Mouse (Mus musculus): Measurements from ENCODE around the gene Smim27.
A peak's percentile ranks its signal among the peaks of the same experiment; 100 is the strongest.

Smim27 gene

DNA sequence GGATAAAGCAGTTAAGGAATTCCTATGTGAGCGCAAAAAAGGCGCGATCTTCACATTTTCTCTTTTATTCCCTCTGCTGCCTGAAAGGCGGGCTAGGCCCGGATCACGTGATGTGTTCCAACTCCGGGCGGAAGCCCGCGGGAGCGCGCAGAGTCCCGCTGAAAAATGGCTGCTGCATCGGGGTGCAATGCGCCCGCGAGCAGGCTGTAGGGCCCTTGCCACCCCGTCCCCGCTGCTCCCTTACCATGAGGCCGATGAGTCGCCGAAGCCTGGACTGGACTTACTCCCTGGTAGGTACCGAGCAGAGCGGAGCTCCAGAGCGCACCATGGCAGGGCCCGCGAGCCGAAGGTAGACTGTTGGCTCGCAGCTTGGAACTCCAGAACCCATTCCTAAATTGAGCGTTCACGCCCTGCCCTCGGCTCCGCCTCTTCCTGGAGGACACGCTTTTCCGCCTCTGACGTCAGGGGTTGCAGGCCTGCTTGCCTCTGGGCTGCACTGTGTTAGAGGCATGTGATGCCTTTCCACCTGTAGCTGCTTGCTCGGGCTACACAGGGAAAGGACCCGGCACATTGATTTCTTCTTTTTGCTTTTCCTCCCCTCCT is at the start of gene Smim27, which contains the start of gene Topors:
Gene Smim27, plus strand, starts transcription at position 150 of the 603 bp plus-strand sequence.
Gene Topors, minus strand, starts transcription at position 421 of the 603 bp plus-strand sequence.
- DNase-seq (ENCODE audit: low spot score), result peak; percentile 93

DNA sequence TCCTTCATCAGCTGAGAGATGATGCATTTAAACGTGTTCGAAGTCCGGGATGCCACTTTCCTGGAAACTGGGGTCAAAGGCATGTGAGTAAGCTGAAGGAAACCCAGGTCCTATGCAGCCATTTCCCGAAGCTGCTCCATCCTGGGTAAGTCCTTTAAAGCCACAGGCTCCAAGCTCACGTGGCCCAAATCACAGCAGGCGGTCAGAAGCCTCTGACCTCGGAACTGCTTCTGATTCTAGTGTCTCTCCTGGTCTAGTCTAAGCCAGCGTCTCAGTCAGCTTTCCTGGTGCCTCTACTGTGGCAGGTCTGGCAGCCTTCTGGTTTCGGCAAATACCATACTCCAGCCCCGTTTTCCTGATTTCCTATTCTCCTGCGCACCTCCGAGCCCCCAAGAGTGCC is 48.9 kb upstream of the Smim27 start:
- DNase-seq (ENCODE audit: low spot score), result no peak

GRCm38 (mm10) chr4:40221004-40221760 is 48.2 kb upstream of the Smim27 start:
- no peak for DNase-seq (ENCODE audit: low spot score)

DNA sequence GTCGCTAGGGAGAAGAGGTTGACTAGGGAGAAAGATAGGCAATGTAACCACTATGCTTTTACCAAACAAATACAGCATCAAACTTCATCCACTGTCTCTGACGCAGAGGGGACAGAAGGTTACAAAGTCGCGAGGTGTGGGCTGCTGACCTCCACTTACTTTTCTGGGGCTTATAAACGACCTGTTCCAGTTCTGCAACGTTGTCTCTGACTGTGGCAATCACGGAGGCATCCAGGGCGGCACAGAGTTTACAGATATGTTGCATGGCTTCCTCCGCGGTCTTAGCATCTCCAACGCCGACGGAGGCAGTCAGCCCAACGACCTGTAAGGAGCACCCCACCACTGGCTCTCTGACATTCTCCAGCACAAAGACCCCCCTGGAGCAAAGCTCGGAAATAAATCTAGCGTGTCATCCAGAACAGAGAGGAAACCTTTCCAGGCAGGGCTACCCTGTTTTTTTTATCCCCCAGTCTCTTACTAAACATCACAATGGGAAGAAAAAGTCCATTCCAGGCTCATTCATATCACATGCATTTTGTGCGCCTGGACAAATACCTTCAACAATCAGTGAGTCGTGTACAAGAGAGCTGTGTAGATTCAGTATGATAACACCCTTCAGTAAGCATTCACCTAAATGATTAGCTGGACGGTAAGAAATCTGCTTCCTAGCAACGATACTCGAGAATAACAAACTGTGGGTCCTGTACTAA is 47.3 kb upstream of the Smim27 start:
- DNase-seq (ENCODE audit: low spot score), result no peak

- no peak for DNase-seq (ENCODE audit: low spot score)
These were observed 43.3 kb upstream of the Smim27 start for GRCm38 (mm10) chr4:40226095-40226494.

DNA sequence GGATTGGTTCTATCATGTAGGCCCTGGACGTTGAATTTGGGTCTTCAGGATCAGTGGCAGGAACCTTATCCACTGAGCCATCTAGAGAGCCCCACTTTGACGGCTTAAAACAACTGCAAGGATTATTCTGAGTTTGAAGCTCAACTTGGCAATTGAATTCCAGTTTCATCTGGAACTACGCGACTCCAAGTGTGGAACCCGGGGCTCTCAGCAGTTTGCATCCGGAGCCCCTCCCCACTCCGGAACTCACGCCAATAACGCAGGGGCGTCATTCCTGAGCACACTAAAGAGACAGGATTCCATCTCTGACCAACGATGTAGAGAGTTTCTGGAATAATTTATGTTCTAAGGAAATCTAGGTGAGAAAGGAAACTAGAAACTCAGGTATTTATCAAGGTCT is 42.2 kb upstream of the Smim27 start:
- DNase-seq (ENCODE audit: low spot score), result no peak

GRCm38 (mm10) chr4:40227886-40228285 is 41.5 kb upstream of the Smim27 start:
- no peak for DNase-seq (ENCODE audit: low spot score)

DNA sequence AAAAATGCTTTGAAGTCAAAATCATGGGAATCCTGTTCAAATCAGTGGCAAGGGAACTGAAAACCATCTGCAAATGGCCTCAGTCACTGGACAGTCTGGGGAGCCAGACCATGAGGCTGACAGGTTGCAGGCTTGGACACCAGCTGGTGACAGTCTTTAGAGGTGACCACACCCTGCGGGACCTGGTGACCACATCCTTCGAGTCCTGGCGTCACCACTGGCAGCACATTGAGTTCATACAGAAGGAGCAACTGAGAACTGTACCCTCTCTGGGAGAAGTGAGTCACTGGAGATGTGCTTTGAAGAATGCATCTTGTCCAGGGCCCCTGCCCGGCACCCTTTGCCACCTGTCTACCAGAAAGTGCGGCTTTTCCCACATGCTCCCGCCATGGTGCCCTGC is 39.7 kb upstream of the Smim27 start:
- no peak for DNase-seq (ENCODE audit: low spot score)

DNA sequence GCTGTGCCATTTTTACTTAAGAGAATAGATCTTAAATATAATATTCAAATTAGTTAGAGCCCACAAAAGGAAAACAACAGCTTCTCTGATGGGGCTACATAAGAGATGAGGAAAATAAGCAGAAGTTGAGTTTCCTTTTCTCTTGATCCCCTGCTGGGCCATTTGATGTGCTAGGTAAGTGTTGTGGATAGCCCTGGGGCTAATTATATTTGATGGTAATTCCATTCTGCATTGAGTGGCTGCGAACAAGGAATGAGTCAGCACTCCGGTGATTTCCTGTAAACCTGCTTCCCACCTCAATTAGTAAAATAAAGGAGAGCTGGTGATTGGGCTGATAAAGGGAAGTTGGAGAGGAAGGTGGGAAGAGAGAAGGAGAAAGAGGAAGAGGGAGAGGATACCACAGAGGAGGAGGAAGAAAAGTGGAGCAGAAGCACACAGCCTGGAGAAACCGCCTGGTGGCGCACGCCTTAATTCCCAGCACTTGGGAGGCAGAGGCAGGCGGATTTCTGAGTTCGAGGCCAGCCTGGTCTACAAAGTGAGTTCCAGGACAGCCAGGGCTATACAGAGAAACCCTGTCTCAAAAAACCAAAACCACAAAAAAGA is 36.2 kb upstream of the Smim27 start:
- no peak for DNase-seq (ENCODE audit: low spot score)

- DNase-seq (ENCODE audit: low spot score), result no peak
These were observed 35.1 kb upstream of the Smim27 start for GRCm38 (mm10) chr4:40234256-40234655.

- DNase-seq (ENCODE audit: low spot score), result no peak
These were observed 32.5 kb upstream of the Smim27 start for GRCm38 (mm10) chr4:40236829-40237228.

GRCm38 (mm10) chr4:40238483-40239408 is 30.6 kb upstream of the Smim27 start:
- peak; percentile 53 for DNase-seq (ENCODE audit: low spot score)

GRCm38 (mm10) chr4:40239409-40240271 is 29.7 kb upstream of the Smim27 start, which contains the start of gene Ddx58:
Ddx58 (minus strand) TSS chr4:40239828.
- peak; percentile 36 for DNase-seq (ENCODE audit: low spot score)

DNA sequence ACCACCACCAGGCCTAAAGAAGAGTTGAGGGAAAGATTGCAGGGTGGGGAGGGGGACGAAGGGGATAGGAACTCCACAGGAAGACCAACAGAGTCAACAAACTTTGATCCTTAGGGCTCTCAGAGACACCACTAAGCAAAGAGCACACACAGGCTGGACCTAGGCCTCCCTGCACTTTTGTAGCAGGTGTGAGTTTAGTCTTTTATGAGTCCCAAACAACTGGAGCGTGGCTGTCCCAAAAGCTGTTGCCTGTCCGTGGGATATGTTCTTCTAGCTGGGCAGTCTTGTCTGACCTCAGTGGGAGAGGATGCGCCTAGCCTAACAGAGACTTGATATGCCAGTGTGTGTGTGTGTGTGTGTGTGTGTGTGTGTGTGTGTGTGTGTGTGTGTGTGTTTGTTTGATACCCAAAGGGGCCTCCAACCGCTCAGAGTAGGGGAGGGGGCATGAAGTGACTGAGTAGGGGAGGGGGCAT is 29.1 kb upstream of the Smim27 start:
- no peak for DNase-seq (ENCODE audit: low spot score)

DNA sequence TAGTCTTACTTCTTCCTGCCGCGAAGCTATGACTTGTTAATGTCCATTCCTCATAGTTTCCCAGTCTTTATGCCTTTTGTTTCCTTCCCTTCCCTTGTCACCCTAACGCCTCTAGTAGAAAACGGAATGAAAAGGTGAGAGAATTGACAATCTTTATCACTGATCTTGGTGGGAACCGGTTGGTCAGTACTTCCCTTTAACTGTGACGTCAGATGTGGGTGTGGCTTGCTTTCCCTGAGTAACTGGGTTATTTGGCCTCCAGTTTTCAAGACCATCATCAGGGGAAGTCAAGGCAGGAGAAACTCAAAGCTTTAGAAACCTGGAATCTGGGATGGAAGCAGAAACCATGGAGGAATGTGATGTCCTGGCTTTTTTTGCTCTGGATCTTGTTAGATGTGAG is 27.5 kb upstream of the Smim27 start:
- no peak for DNase-seq (ENCODE audit: low spot score)

- DNase-seq (ENCODE audit: low spot score), result no peak
These were observed 26.4 kb upstream of the Smim27 start for GRCm38 (mm10) chr4:40243006-40243405.

GRCm38 (mm10) chr4:40244035-40244434 is 25.3 kb upstream of the Smim27 start:
- DNase-seq (ENCODE audit: low spot score), result no peak

GRCm38 (mm10) chr4:40250984-40251383 is 18.4 kb upstream of the Smim27 start:
- no peak for DNase-seq (ENCODE audit: low spot score)

- DNase-seq (ENCODE audit: low spot score), result no peak
These were observed 15.6 kb upstream of the Smim27 start for GRCm38 (mm10) chr4:40253766-40254165.

DNA sequence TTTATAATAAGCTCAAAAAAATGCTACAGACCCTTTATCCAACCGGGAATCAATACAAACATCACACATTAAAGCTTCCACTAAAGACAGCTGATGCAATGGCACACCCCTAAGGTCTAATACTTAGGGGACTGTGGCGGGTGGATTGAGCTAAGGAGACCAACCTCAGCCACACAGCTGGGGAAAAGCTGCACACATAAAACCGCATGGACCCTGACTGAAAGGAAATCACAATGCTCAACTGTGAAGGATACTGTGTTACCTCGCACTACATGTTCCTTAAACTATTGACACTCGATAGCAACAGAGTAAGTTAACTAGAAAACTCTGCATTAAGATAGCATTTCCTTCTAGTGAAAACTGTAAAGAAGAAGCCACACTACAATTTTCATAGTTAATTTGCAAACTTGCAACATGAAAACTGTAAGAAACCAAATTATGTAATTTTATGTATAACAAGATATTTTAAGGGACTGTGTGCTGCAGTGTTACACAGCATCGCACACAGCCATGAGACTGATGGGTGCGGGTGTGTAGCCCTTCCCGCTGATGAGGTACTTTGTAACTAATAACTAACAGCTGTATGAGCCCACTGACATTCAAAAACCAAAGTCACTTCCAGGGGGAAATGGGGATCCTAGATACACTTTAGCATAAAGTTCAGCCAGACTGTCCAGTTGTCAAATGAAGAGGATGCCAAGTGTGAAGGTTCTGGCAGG is 14.8 kb upstream of the Smim27 start:
- no peak for DNase-seq (ENCODE audit: low spot score)
